Mouse (Mus musculus) intestine, embryonic 16.5 days (tissue): ENCODE results near the gene Atp6ap1l. TPM values are rescaled to one million over a fixed set of nuclear protein-coding genes. Genes with fewer than 3 reads are reported as not detected.

Experiments used
- polyA plus RNA-seq: library from polyadenylated mRNA; unstranded; fragments of >200 nt; fragmentation: Nextera tagmentation; extraction: Ambion mirVana; gene quantifications from 2 replicates; pipeline ENCODE4 v1.2.1, GENCODE M21; 2015

Gene Atp6ap1l
- polyA plus RNA-seq, 1 experiment from 2014 or later, result not detected

Other genes with a start within 250 kb of the Atp6ap1l start
- 163 and 165 TPM in 2 replicates for gene Rps23, start 17.6 kb upstream of the Atp6ap1l start, polyA plus RNA-seq